Mouse (Mus musculus) adrenal gland, adult (tissue): ENCODE results near the gene 1110032A03Rik.

ENCODE experiments used
- DNase-seq, 2 experiments: peaks; one replicate each; pipeline ENCODE4 v3.0.0; 2022 to 2023; ENCODE audit warnings: low spot score in 1 of 2; ENCODE audit not compliant: inconsistent age in 2 of 2

The 1110032A03Rik gene

GRCm38 (mm10) chr9:50774991-50775612 is at the start of gene 1110032A03Rik, which contains the start of gene Alg9:
Gene 1110032A03Rik, minus strand, starts transcription at chr9:50775520.
Gene Alg9, plus strand, starts transcription at chr9:50775019.
- DNase-seq, result peak; percentile 88 to 97

- no peak for DNase-seq
Observed at GRCm38 (mm10) chr9:50823779-50824453, 48.6 kb upstream of the 1110032A03Rik start.

- no peak for DNase-seq
Observed at GRCm38 (mm10) chr9:50822216-50822615, 46.9 kb upstream of the 1110032A03Rik start.

- no peak for DNase-seq
Observed at GRCm38 (mm10) chr9:50821651-50822050, 46.3 kb upstream of the 1110032A03Rik start.

DNA sequence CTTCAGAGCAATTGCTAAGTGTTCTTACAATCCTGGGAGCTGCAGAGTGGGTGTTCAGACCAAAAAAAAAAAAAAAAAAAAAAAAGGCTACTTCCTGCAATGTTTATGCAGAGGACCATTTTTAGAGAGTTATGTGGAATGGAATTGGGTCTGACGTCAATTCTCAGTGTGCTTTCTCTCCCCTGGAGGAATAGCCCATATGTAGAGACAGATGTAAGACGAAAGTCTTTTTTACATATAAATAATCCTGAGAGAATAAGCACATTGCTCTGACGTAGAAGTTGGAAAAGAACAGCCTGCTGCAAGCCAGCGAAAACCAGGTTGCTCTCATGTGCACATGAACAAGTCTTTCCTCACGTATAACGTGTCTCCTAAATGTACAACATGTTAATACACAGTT is 44.4 kb upstream of the 1110032A03Rik start:
- DNase-seq, result no peak

- DNase-seq, result no peak
Observed at GRCm38 (mm10) chr9:50818050-50818449, 42.7 kb upstream of the 1110032A03Rik start.

DNA sequence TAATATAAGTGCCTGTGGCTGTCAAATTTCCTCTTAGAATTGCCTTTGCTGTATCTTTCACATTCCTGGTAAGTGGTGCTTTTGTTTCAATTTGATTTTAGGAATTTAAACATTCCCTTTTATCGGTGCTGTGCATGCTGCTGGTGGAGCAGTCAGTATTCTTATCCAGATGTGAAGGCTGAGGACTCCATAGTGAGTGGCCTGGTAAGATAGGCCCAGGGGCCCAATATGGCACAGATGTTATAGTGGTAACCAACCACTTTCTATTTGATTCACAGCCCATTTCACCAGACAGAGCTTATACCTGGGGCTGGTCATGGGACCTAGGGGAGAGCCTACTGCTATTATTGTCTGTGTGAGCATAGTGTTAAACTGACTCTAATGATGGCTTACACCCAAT is 41.2 kb upstream of the 1110032A03Rik start:
- no peak for DNase-seq

DNA sequence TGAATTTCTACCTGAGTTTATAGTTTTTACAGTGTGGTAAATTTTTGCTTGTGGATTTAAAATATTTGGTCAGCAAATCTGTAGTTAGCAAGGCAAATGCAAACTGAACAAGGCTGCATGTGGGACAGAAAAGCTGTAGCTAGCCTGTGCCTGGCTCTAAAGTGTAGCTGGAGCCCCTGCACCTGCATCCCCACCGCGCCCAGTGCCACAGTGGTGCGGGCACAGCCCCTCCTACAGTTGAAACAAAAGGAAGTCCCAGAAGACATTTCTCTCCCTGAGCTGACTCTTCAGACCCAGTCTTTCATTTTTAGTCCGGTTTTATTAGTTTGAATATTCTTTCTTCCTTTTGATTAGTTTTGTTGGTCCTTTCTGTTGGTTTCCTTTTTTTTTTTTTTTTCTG is 40.3 kb upstream of the 1110032A03Rik start:
- no peak for DNase-seq

DNA sequence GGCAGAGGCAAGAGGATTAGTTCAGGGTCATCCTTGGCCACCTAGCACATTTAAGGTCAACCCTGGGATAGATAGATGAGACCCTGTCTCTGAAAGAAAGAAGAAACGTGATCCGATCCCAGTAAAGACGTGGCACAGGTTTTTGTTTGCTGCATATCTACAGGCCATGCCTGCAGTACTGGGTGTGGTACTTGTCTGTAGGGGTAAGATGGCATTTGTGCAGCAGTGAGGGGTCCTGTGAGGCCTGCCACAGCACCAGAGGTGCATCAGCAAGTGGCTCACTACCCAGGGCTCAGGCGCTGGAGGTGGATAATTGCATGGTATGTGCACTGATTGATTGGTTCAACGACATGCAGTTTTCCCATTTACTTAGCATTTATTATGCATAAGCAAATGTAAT is 38.5 kb upstream of the 1110032A03Rik start:
- DNase-seq, result no peak

DNA sequence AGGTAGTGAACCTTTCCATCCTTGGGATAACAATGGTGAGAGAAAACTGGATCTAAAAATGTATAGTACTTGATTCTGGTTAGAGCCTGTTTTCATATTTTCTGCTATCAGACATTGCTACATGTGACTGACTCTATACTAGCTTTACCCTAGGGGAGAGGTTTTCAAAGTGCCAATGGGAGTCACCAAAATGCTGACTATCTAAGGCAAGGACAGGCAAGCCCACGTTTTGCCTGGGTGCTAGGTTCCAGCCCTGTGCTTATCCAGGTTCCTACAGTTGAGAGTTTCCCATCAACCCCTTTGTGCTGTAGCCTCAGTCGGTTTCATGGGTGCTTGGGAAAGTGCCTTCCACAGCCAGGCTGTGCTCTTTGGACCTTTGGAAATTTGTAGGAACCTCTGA is 36.4 kb upstream of the 1110032A03Rik start:
- no peak for DNase-seq

GRCm38 (mm10) chr9:50811187-50811586 is 35.9 kb upstream of the 1110032A03Rik start:
- DNase-seq, result no peak

DNA sequence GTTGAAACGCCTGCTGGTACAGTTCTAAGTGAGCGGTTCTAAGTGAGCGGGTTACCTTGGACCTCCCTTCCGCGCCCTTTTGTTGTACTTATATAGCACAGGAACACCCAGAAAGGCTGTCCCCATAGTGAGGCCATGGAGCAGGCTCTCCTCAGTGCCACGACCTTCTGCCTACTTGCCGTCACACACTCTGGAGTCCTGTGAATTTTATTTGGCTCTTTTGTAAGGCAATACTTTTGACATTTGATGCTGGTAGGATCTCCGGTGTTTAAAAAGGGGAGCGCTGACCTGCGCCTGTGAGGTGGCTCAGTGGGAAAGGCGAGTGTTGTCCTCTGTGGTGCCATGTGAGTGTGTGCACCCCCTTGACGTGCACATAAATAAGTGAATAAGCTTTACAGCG is 33.8 kb upstream of the 1110032A03Rik start:
- DNase-seq, result peak in 1 of 2 experiments; percentile 39

DNA sequence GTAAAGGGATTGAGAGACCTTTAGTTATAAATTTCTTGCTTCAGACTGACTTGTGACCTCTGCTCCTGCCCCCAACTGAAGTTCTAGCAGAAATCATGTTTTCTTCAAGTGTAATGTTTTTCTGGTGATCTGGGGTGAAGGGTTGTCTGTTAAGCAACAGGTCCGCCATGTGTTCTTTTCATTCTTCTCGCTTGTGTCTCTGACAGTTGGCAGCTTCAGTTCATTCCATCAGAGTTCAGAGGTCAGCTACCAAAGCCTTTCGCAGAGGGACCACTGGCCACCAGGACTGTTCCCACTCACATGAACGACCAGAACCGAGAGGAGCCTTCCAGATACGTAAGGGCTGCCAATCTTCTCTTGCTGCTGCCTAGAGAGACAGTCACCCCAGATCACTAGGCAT is 33.2 kb upstream of the 1110032A03Rik start:
- DNase-seq, result peak in 1 of 2 experiments; percentile 40

DNA sequence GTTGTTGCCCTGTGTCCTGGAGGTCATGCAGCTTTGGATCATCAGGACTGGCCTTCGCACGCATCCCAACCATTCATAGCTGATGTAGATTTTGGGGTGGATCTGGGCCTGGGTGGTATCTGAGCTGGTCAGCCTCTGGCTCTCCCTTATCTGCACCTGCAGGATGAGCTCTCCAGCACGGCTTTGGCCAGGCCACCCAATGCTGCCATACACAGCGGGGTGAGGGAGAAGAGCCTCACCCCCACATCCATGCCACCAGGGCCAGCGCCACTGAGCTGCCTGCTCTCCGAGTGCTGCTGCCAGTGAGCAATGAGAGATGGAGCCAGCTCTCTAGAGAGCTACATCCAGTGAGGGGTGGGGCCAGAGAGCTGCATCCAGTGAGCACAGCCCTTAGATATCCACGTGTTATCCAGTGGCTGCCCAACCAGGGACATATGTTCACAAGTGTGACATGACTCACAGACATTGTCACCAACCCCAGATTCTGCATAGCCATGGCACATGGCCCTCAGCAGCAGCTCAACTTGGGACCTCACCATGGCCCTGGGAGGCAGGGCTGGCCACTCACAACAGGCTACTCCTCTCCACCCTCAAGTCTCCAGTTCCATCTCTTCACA is 27.8 kb upstream of the 1110032A03Rik start:
- no peak for DNase-seq

- peak in 1 of 2 experiments; percentile 65 for DNase-seq
Observed at GRCm38 (mm10) chr9:50800985-50801384, 25.7 kb upstream of the 1110032A03Rik start.

DNA sequence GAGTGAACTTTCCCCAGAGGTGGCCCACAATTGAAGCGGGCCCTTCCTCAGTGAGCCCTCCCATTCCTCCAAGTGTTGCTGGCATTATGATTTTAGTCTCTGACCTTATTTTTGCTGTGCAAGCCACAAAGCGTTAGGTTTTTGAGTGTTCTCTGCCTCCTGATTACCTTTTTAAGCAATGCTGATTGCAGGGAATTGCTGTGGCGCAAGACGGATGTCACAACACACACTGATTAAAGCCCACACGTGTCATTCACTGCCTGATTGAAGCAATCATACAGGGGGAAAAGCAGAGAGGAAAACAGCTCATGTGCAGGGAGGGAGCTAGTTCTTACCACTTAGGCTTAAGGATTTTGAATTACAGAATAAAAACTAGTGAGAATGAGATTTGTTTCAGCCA is 23.0 kb upstream of the 1110032A03Rik start:
- peak in 1 of 2 experiments; percentile 84 for DNase-seq

DNA sequence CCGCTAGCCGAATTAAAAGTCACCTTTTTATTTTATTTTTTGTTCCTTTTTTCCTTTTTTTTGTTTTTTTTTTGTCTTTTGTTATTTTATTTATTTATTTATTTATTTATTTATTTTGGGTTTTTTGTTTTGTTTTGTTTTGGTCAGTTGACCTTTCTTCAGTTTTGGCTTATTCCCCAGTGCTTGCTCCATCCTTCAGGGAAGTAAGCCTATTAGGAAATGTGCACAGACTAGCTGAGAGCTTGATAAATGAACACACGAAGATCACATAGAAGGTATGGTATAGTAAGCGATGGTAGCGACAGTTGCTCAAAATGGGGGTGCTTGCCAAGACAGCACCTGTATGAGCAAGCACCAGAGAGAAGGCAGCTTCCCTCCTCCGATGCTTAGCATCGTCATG is 22.3 kb upstream of the 1110032A03Rik start:
- no peak for DNase-seq

- no peak for DNase-seq
Observed at GRCm38 (mm10) chr9:50796776-50797175, 21.5 kb upstream of the 1110032A03Rik start.

GRCm38 (mm10) chr9:50795266-50795665 is 19.9 kb upstream of the 1110032A03Rik start:
- DNase-seq, result no peak

DNA sequence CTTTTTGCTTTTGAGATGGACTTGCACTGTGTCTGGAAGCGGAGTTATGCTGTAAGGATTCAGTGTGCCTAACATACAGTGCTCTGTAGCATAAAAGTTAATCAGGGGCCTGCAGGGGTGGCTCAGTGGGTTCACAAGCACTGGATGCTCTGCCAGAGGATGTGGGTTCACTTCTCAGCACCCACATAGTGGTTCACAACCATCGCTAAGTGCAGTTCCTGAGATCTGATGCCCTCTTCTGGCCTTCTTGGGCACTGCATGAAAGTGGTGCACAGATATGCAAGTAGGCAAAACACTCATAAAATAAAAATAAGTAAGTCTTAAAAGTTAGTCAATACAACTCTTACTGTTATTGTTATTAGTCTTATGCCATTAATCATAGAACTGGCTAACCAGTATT is 6.8 kb upstream of the 1110032A03Rik start:
- peak in 1 of 2 experiments; percentile 63 for DNase-seq

- no peak for DNase-seq
Observed at GRCm38 (mm10) chr9:50776162-50776760, 941 bp upstream of the 1110032A03Rik start.

GRCm38 (mm10) chr9:50775662-50776126 is 374 bp upstream of the 1110032A03Rik start:
- DNase-seq, result peak; percentile 25 to 65
